Mouse (Mus musculus): Measurements from ENCODE around the gene Ddn.

The Ddn gene

GRCm38 (mm10) chr15:98775533-98775932, 33.8 kb downstream of the Ddn start:
- no peak for DNase-seq (ENCODE audit: low spot score in 2 of 2)

DNA sequence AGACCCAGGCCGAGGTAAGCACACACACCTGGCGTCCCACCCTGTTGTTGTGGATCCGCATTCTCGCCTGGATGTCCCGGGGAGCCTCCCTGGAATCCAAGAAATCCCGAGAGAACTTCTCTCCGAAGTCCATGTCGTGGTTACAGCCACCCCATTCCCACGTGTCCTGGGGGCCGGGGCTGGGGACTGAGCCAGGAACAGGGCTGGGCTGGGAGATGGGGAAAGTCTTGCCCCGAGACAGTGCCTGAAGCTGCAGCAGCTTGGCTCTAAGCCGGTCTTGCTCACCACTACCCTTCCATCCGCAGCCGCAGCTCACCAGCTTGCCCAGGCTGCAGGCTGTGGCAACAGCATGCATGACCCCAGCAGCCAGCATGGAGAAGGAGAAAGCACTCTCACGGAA, 35.2 kb downstream of the Ddn start:
- DNase-seq (ENCODE audit: low spot score in 2 of 2) = no peak

DNA sequence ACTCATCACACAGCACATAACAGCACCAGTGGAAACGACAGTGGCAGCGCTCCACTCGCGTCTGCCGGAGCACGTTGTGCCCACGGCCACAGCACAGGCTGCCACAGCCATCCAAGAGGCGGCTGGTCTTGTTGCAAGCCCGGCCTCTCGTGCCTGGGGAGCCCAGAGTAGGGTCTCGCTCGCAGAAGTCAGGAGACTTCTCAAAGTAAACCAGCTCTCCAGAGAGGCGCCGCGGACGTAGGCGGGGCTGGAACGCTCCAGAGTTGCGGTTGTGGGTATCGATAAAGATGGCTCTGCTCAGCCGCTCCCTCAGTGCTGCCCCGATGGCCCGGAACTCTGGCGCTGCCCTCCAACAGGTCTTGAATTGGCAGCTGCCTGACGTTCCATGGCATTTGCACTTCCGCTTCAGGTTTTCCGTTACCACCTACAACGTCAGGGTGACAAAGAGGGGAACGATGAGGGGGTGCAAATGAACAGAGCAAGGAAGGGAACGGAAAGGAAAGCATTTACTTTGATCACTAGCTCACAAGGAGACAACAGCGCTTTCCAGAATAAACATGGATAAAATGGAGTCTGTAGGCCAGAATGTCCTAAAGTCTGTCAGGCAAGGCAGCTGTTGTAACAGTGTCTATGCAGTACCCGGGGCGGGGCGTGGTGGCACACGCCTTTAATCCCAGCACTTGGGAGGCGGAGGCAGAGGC, 36.6 kb downstream of the Ddn start:
- no peak for DNase-seq (ENCODE audit: low spot score in 2 of 2)

DNA sequence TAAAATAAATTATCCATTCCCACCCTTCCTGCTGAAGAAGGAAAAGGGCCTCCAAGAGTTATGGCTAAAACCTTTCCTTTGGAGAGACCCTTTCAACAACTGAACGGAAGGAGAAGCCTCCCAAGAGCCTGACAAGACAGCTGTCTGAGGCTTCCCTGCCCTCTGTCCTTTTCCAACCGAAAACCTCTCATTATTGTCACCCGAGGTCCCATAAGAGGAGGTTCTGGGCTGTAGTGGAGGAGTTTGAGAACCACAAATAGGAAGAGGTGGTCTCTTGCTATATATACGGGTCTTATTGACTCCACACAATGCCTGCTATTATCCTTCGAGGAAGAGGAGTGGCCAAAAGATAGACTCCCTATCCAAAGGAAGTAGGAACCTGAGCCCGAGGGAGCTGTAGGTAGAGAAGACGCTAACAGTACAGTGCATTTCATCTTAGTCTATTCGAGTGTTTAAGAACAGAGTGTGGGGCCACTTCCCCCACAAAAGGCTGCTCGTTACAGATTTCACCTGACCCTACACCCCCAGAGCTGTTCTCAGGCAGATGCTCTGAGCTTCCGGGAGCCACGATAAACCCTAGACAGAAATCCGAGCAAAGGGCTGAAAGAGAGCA, 37.4 kb downstream of the Ddn start:
- no peak for DNase-seq (ENCODE audit: low spot score in 2 of 2)

- no peak for DNase-seq (ENCODE audit: low spot score in 2 of 2)
Observed at GRCm38 (mm10) chr15:98768259-98768658, 41.0 kb downstream of the Ddn start.

- no peak for DNase-seq (ENCODE audit: low spot score in 2 of 2)
Observed at GRCm38 (mm10) chr15:98765929-98766328, 43.4 kb downstream of the Ddn start.

DNA sequence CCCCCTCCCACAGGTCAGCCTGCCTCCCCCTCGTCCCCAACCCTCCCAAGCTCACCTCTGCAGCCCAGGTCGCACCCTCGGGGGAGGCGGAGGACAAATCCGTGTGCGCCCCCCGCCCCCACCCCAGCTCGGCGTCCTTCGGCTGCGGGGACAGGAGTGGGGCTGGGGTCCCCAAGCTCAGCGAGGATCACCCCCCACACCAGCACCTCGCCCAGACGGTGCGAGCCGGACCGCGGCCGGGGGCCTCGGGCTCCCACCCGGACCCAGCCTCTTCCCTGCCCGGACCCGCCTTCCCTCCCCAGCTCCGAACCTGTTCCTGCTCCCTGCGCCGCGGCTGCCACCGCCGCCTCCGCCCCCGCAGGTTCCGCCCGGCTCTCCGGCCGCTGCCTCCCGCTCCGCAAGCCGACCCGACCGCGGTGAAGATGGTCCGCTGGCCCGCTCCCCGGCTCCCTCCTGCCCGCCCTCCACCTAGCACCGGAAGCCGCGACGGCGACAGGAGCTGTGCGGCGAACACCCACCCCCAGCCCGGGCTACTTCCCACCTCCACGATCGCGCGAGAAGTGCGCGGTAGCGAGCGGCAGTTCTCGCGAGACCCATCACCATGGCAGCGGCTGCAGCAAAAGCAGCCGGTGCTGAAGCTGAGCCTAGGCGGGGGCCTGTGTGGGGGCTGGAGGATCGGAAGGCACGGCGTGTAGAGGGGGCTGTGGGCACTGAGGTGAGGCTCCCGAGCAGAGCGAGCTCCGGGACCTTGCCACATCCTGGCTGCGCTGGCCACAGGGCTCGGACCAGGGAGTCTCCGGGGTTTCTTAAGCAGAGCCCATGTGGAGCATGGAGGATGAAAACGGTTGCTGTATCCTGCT, 46.4 kb downstream of the Ddn start, which contains the start of gene Arf3:
Gene Arf3 (minus strand): TSS at position 545 of the 860 bp plus-strand sequence.
- DNase-seq (ENCODE audit: low spot score in 2 of 2) = peak; percentile 94 to 96

GRCm38 (mm10) chr15:98762201-98762621, 47.1 kb downstream of the Ddn start:
- peak; percentile 37 to 67 for DNase-seq (ENCODE audit: low spot score in 2 of 2)

GRCm38 (mm10) chr15:98754125-98754524, 55.2 kb downstream of the Ddn start:
- no peak for DNase-seq (ENCODE audit: low spot score in 2 of 2)
